Mouse (Mus musculus) testis, adult 2 months (tissue): Measurements from ENCODE around the gene Akap12.

Source experiments
- CTCF ChIP-seq: fragments of 200-500 bp; IDR thresholded peaks from 2 replicates; pipeline ENCODE4 v1.5.1; 2012; ENCODE audit warnings: low read depth, mild to moderate bottlenecking, inconsistent platforms, low read length, moderate library complexity; ENCODE audit not compliant: control insufficient read depth, insufficient read depth, insufficient replicate concordance
- POLR2A ChIP-seq: fragments of 200-500 bp; IDR thresholded peaks from 2 replicates; pipeline ENCODE4 v1.6.1; 2012; ENCODE audit warnings: low read depth, mild to moderate bottlenecking, inconsistent platforms, low read length, moderate library complexity; ENCODE audit not compliant: control insufficient read depth

- no peak for TF ChIP-seq CTCF
- TF ChIP-seq POLR2A: no peak
Measured at GRCm38 (mm10) chr10:4233102-4233501, 33.1 kb upstream of the Akap12 start.
